Mouse (Mus musculus) hindbrain, embryonic 16.5 days (tissue): ENCODE measurements around the gene Rnf43. TPM values are rescaled to one million over a fixed set of nuclear protein-coding genes. Genes with fewer than 3 reads are reported as not detected.

Experiments
- ATAC-seq: fragments of 200-750 bp; cut with Nextera tagmentation; 2 replicates; pipeline ENCODE4 v1.8.0; 2017; ENCODE audit warnings: moderate TSS enrichment, moderate library complexity
- H3K27ac ChIP-seq: fragments of 300-500 bp; sonication (generic); 2 replicates; pipeline ENCODE4 v1.5.1; 2014; ENCODE audit warnings: low read depth, mild to moderate bottlenecking, control low read depth, low read length, moderate library complexity
- H3K27me3 ChIP-seq: fragments of 300-500 bp; sonication (generic); replicated peaks from 2 replicates; pipeline ENCODE4 v1.6.1; 2014; ENCODE audit warnings: low read length; ENCODE audit not compliant: control insufficient read depth, insufficient read depth
- H3K36me3 ChIP-seq: fragments of 300-500 bp; sonication (generic); 2 replicates; pipeline ENCODE4 v1.6.1; 2014; ENCODE audit warnings: mild to moderate bottlenecking, low read length, moderate library complexity, mixed read lengths; ENCODE audit not compliant: control insufficient read depth, insufficient read depth
- H3K4me1 ChIP-seq: fragments of 300-500 bp; sonication (generic); 2 replicates; pipeline ENCODE4 v1.6.1; 2014; ENCODE audit warnings: low read depth, low read length; ENCODE audit not compliant: control insufficient read depth, insufficient read depth
- H3K4me2 ChIP-seq: fragments of 300-500 bp; sonication (generic); 2 replicates; pipeline ENCODE4 v1.6.1; 2014; ENCODE audit warnings: mild to moderate bottlenecking, low read length, control low read depth, moderate library complexity
- H3K4me3 ChIP-seq: fragments of 300-500 bp; sonication (generic); 2 replicates; pipeline ENCODE4 v1.5.1; 2014; ENCODE audit warnings: mild to moderate bottlenecking, low read length, control low read depth, moderate library complexity
- H3K9ac ChIP-seq: fragments of 300-500 bp; sonication (generic); 2 replicates; pipeline ENCODE4 v1.6.1; 2014; ENCODE audit warnings: low read depth, mild to moderate bottlenecking, control low read depth, low read length, moderate library complexity
- H3K9me3 ChIP-seq: fragments of 300-500 bp; sonication (generic); 2 replicates; pipeline ENCODE4 v1.6.1; 2014; ENCODE audit warnings: mild to moderate bottlenecking, low read length, moderate library complexity; ENCODE audit not compliant: control insufficient read depth
- WGBS: fragments of 180-500 bp; shearing (Covaris S2); extraction: QIAGEN DNeasy Blood & Tissue Kit; methylation state at CpG from one replicate; pipeline ENCODE4 v1.1.7; 2014; 5-methylcytosine and 5-hydroxymethylcytosine counted together
- polyA plus RNA-seq: library from polyadenylated mRNA; unstranded; fragments of >200 nt; fragmentation: Nextera tagmentation; extraction: Ambion mirVana; gene quantifications from 2 replicates; pipeline ENCODE4 v1.2.1, GENCODE M21; 2015

The Rnf43 gene
- polyA plus RNA-seq, 1 experiment from 2014 or later: 0.71 TPM

- WGBS: 81% methylated on average over 3 of the region's 4 CpGs
- no peaks in the 10 kb centered on the region for H3K36me3 ChIP-seq
- no peak overlapping the region for H3K4me3 ChIP-seq
- ATAC-seq: no peak
- no peak overlapping the region for H3K4me2 ChIP-seq
- no peak overlapping the region for H3K27ac ChIP-seq
- no peaks in the 10 kb centered on the region for H3K27me3 ChIP-seq
- H3K4me1 ChIP-seq: peaks cover 2% of the 10 kb centered on the region; the same call in 1 of the 2 replicates
- no peak overlapping the region for H3K9ac ChIP-seq
- no peaks in the 10 kb centered on the region for H3K9me3 ChIP-seq
Observed at GRCm38 (mm10) chr11:87727471-87727870, 64.9 kb downstream of the Rnf43 start.

GRCm38 (mm10) chr11:87728850-87729592 is 66.5 kb downstream of the Rnf43 start:
- no peak for ATAC-seq
- Histone ChIP-seq H3K27me3 (peaks cover 3% of the 10 kb centered on the region; the same call in 1 of the 2 replicates), H3K9ac (no peak overlapping the region), H3K27ac (no peak overlapping the region), H3K4me1 (peaks cover 4% of the 10 kb centered on the region; the same call in 1 of the 2 replicates), H3K4me2 (no peak overlapping the region), H3K36me3 (no peaks in the 10 kb centered on the region), H3K9me3 (no peaks in the 10 kb centered on the region), H3K4me3 (no peak overlapping the region)
- 68% methylated on average over 18 of the region's 18 CpGs for WGBS

GRCm38 (mm10) chr11:87729593-87730185 is 67.2 kb downstream of the Rnf43 start:
- no peaks in the 10 kb centered on the region for H3K36me3 ChIP-seq
- H3K4me1 ChIP-seq: peaks cover 4% of the 10 kb centered on the region; the same call in 1 of the 2 replicates
- no peak overlapping the region for H3K27ac ChIP-seq
- WGBS: 91% methylated on average over 13 of the region's 13 CpGs
- no peak overlapping the region for H3K9ac ChIP-seq
- H3K4me3 ChIP-seq: no peak overlapping the region
- H3K4me2 ChIP-seq: no peak overlapping the region
- peaks cover 3% of the 10 kb centered on the region; the same call in 1 of the 2 replicates for H3K27me3 ChIP-seq
- no peak for ATAC-seq
- H3K9me3 ChIP-seq: no peaks in the 10 kb centered on the region

GRCm38 (mm10) chr11:87730652-87731310 is 68.3 kb downstream of the Rnf43 start:
- no peak overlapping the region for H3K9ac ChIP-seq
- H3K27ac ChIP-seq: no peak overlapping the region
- WGBS: 75% methylated on average over 10 of the region's 10 CpGs
- no peak for ATAC-seq
- peaks cover 3% of the 10 kb centered on the region; the same call in 1 of the 2 replicates for H3K27me3 ChIP-seq
- H3K4me1 ChIP-seq: 0 out of 2 replicates have a peak, but pooled peaks cover 2% of the 10 kb centered on the region
- H3K9me3 ChIP-seq: no peaks in the 10 kb centered on the region
- no peak overlapping the region for H3K4me2 ChIP-seq
- H3K36me3 ChIP-seq: no peaks in the 10 kb centered on the region
- H3K4me3 ChIP-seq: no peak overlapping the region

GRCm38 (mm10) chr11:87734346-87734745 is 71.8 kb downstream of the Rnf43 start:
- Histone ChIP-seq H3K9me3 (no peaks in the 10 kb centered on the region), H3K4me1 (peaks cover 16% of the 10 kb centered on the region), H3K9ac (peak overlapping the region; percentile 41; the same call in 1 of the 2 replicates), H3K27ac (no peak overlapping the region), H3K4me2 (peak overlapping the region; percentile 47), H3K36me3 (no peaks in the 10 kb centered on the region), H3K27me3 (peaks cover 3% of the 10 kb centered on the region; the same call in 1 of the 2 replicates), H3K4me3 (peak overlapping the region; percentile 12; the same call in 1 of the 2 replicates)
- no peak for ATAC-seq
- 54% methylated on average over 5 of the region's 5 CpGs for WGBS

- no peak for ATAC-seq
- Histone ChIP-seq H3K4me2 (no peak overlapping the region), H3K27ac (no peak overlapping the region), H3K9ac (no peak overlapping the region), H3K4me3 (no peak overlapping the region), H3K4me1 (peaks cover 16% of the 10 kb centered on the region), H3K27me3 (peaks cover 3% of the 10 kb centered on the region; the same call in 1 of the 2 replicates), H3K36me3 (peaks cover 2% of the 10 kb centered on the region; the same call in 1 of the 2 replicates), H3K9me3 (no peaks in the 10 kb centered on the region)
- WGBS: 92% methylated on average over 6 of the region's 6 CpGs
Observed at GRCm38 (mm10) chr11:87735691-87736090, 73.2 kb downstream of the Rnf43 start.

GRCm38 (mm10) chr11:87736647-87737134 is 74.2 kb downstream of the Rnf43 start:
- peak overlapping the region; percentile 74 for H3K4me3 ChIP-seq
- H3K9ac ChIP-seq: peak overlapping the region; percentile 70
- peak overlapping the region; percentile 93 for H3K4me2 ChIP-seq
- H3K27ac ChIP-seq: peak overlapping the region; percentile 81
- peaks cover 16% of the 10 kb centered on the region for H3K4me1 ChIP-seq
- WGBS: 2% methylated on average over 31 of the region's 31 CpGs
- no peaks in the 10 kb centered on the region for H3K9me3 ChIP-seq
- ATAC-seq: peak; percentile 48
- H3K27me3 ChIP-seq: peaks cover 3% of the 10 kb centered on the region; the same call in 1 of the 2 replicates
- peaks cover 2% of the 10 kb centered on the region; the same call in 1 of the 2 replicates for H3K36me3 ChIP-seq

GRCm38 (mm10) chr11:87737175-87737740 is 74.7 kb downstream of the Rnf43 start, which contains the start of gene Supt4a:
TSS of gene Supt4a (plus strand) at chr11:87737552.
- H3K27me3 ChIP-seq: peaks cover 3% of the 10 kb centered on the region; the same call in 1 of the 2 replicates
- no peaks in the 10 kb centered on the region for H3K9me3 ChIP-seq
- peak within 1 kb of the TSS; percentile 74 for H3K4me3 ChIP-seq
- peak; percentile 96 for ATAC-seq
- H3K9ac ChIP-seq: peak within 1 kb of the TSS; percentile 82
- WGBS: under 1% methylated on average over 56 of the region's 57 CpGs
- peak within 1 kb of the TSS; percentile 81 for H3K27ac ChIP-seq
- H3K4me1 ChIP-seq: peaks cover 16% of the 10 kb centered on the region
- H3K4me2 ChIP-seq: peak within 1 kb of the TSS; percentile 99
- H3K36me3 ChIP-seq: peaks cover 6% of the 10 kb centered on the region; the same call in 1 of the 2 replicates
